Mouse (Mus musculus) brain, embryonic 14.5 days (tissue): Measurements from ENCODE around the gene Elmsan1. TPM values are rescaled to one million over a fixed set of nuclear protein-coding genes. Genes with fewer than 3 reads are reported as not detected.
"Not testable (repeated sequence)": the region's sequence is repeated elsewhere in the genome, so short reads cannot be mapped to it uniquely, and the experiment has no call there.

ENCODE experiments used
- DNase-seq: peaks from one replicate; pipeline ENCODE4 v3.0.0-alpha.2; 2011; ENCODE audit warnings: low read depth
- CTCF ChIP-seq: fragments of 200-500 bp; IDR thresholded peaks from 2 replicates; pipeline ENCODE4 v1.5.1; 2012; ENCODE audit warnings: inconsistent platforms, mild to moderate bottlenecking, moderate library complexity, borderline replicate concordance; ENCODE audit not compliant: insufficient read depth, insufficient read length; ENCODE audit errors: extremely low read depth
- POLR2A ChIP-seq: fragments of 200-500 bp; IDR thresholded peaks from 2 replicates; pipeline ENCODE4 v1.6.1; 2012; ENCODE audit warnings: mild to moderate bottlenecking, inconsistent platforms, borderline replicate concordance; ENCODE audit not compliant: poor library complexity, insufficient read depth, insufficient read length, severe bottlenecking; ENCODE audit errors: extremely low read depth
- polyA plus RNA-seq: library from polyadenylated mRNA; depleted of rRNA; stranded (reverse); fragments of >200 nt; gene quantifications from 2 replicates; pipeline ENCODE4 v1.2.3, GENCODE M21; 2012; rRNA removed

The Elmsan1 gene
- 6.8 and 7.9 TPM in 2 replicates for polyA plus RNA-seq

DNA sequence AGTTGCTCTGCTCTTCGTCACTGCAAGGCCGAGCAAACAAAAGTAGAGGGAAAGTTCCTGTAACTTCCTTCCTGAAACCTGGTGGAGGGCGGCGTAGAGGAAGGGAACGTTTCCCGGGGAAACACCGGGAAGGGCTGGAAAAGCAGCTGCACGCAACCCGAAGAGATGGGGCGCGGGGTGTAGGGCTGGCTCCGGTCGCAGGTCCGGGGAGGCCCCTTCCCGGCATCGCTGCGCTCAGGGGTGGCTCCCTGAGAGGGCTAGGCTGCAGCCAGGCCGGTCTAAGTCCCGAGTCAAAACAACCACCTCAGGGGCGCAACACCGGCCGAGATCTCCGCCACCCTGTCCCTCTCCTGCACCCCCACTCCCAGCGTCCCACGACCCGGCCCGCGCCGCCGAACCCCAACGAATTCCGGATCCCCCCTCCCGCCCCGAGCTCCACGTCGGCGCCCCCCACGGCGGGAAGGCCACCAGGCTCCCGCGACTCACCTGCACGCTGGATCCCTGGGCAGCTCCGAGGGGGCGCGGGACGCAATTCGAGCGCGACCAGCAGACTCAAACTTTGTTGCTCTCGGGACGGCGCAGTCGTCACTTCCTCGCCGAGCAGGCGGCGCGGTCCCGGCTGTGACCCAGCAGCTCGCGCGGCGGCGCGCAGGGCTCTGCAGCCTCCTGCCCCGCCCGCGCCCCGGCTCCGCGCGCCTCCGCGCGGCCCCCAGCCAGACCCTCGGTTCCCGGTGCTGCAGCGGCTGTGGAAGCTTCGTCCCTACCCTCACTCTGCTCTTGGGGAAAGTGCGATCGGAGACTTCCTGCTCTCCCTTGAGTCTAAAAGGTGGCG is at the start of gene Elmsan1:
Gene Elmsan1 (minus strand): TSS at position 593 of the 832 bp plus-strand sequence.
- peak; percentile 82 for DNase-seq
- TF ChIP-seq CTCF (no peak), POLR2A (peak; percentile 47)

DNA sequence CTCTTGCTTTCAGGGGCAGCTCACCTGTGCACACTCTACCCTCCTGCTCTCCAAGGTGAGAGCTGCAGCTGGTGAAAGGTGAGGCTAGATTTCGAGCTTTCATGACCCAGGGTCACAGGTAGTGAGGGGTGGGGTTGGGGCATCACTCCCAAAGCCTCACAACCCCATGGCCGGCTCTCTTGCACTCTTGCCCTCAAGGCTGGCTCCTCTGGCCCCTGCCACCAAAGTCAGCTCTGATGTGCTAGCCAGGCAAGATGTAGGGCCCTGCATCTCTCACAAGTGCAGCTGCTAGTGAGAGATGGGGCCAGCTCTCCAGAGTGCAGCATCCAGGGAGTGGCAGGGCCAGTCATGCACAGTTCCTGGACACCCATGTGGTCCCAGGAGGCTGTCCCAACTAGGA is 48.6 kb upstream of the Elmsan1 start:
- DNase-seq = no peak
- TF ChIP-seq POLR2A (no peak), CTCF (no peak)

DNA sequence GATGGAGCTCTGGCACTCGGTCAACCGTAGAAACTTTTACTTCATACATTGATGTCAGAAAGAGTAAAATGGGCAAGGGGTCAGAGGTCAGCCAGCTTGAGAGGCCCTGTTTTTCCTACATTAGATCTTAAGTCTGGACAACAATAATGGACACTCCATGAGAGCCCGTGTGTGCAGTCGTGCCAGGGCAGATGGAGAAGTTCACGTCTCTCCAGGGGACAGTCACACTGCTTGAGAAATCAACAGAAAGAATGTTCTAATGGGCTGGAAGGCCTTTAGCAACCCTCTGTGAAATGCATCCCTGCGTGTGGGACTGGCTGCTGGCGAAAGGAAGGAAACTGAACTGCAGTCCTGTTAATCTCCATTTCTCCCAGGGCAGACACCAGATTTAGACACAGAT is 41.7 kb upstream of the Elmsan1 start:
- TF ChIP-seq CTCF (no peak), POLR2A (no peak)
- DNase-seq = no peak

DNA sequence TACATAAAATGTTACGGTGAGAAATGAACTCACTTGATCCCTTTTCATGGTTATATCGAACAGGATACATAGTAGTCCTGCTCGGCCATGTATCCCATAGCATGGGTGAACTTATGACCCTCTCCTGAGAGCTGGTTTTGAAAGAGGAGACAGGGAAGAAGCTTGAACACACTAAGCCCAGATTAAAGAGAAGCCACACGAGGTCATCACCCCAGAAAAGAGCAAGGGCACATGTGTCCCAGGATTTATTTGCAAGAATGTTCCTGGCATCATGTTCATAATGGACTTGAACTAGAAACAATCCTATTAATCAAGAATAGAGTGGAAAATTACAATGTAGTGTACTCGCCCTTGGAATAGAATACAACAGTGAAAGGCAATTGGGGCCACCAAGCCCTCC is 36.2 kb upstream of the Elmsan1 start:
- DNase-seq = no peak
- TF ChIP-seq CTCF (no peak), POLR2A (no peak)

GRCm38 (mm10) chr12:84252811-84253210 is 34.1 kb upstream of the Elmsan1 start:
- no peak for TF ChIP-seq POLR2A
- no peak for TF ChIP-seq CTCF

GRCm38 (mm10) chr12:84249217-84249616 is 30.5 kb upstream of the Elmsan1 start:
- DNase-seq = peak; percentile 81
- TF ChIP-seq POLR2A = no peak
- TF ChIP-seq CTCF = peak; percentile 90

More at GRCm38 (mm10) chr12:84252811-84253210, 34.1 kb upstream of the Elmsan1 start:
- no peak for DNase-seq

- no peak for TF ChIP-seq CTCF
- TF ChIP-seq POLR2A = no peak
- DNase-seq = no peak
Measured at GRCm38 (mm10) chr12:84245683-84246082, 27.0 kb upstream of the Elmsan1 start.

GRCm38 (mm10) chr12:84243076-84243770 is 24.5 kb upstream of the Elmsan1 start:
- TF ChIP-seq CTCF (no peak), POLR2A (no peak)
- DNase-seq = no peak

GRCm38 (mm10) chr12:84237036-84237435 is 18.4 kb upstream of the Elmsan1 start:
- DNase-seq = not testable (repeated sequence)

GRCm38 (mm10) chr12:84235981-84236752 is 17.5 kb upstream of the Elmsan1 start:
- no peak for TF ChIP-seq POLR2A
- TF ChIP-seq CTCF = no peak
- DNase-seq = no peak

DNA sequence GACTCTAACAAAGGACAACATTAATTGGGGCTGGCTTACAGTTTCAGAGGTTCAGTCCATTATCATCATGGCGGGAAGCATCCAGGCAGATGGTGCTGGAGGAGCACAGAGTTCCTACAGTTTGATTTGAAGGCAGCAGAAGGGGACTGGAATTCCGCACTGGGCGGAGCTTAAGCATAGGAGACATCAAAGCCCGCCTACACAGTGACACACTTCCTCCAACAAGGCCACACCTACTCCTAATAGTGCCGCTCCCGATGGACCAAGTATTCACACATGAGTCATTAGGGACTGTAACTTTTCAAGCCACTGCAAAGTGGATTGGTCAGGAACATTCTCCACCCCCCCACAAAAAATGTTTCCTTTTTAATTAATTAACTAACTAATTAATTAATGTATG is 16.9 kb upstream of the Elmsan1 start:
- no peak for TF ChIP-seq POLR2A
- no peak for DNase-seq
